8 mouse cellular contexts compared by ENCODE assay signal in the genomic region with DNA sequence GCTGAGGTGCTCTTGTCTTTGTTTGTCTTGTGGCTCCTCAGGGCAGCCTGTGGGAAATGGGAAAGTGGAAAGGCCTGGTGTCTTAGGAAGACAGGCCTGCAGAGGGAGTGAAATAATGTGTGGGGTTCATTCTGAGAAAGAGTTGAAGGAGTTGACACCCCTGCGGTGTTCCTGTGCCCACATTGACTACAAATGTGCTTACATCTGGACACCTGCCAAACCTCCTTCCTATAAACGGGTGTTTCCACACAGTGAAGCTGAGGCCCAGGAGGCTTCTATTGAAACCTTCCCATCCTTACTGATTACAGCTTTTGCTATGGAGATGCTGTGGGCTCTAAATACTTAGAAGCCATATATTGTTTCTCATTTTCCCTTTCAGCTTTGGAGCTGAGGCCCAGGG.
A peak's percentile ranks its signal among the peaks of the same experiment; 100 is the strongest.
DNase-seq lines count a peak whose midpoint lies in the region; ATAC-seq lines count a peak whose summit lies in the region.

No protein-coding gene starts in this region.

- H3K27ac ChIP-seq in hindbrain, embryonic 13.5 days = peak overlapping the region; percentile 66
- H3K27ac ChIP-seq in hindbrain, embryonic 10.5 days = no peak overlapping the region
- H3K27ac ChIP-seq in limb, embryonic 13.5 days = peak overlapping the region; percentile 58; the same call in 1 of the 2 replicates

- no peaks in the 10 kb centered on the region for H3K9me3 ChIP-seq in hindbrain, embryonic 13.5 days
- no peaks in the 10 kb centered on the region for H3K9me3 ChIP-seq in hindbrain, embryonic 10.5 days
- H3K9me3 ChIP-seq in limb, embryonic 13.5 days = no peaks in the 10 kb centered on the region

- H3K36me3 ChIP-seq in hindbrain, embryonic 13.5 days = no peaks in the 10 kb centered on the region
- H3K36me3 ChIP-seq in hindbrain, embryonic 10.5 days = no peaks in the 10 kb centered on the region
- H3K36me3 ChIP-seq in limb, embryonic 13.5 days = no peaks in the 10 kb centered on the region

- H3K4me2 ChIP-seq in hindbrain, embryonic 13.5 days = no peak overlapping the region
- 0 out of 2 replicates have a peak overlapping the region, but pooled peaks have one; percentile 5 for H3K4me2 ChIP-seq in limb, embryonic 13.5 days (replicated peaks)

- no peaks in the 10 kb centered on the region for H3K27me3 ChIP-seq in hindbrain, embryonic 13.5 days
- H3K27me3 ChIP-seq in hindbrain, embryonic 10.5 days (ENCODE audit: insufficient read depth, poor library complexity, severe bottlenecking) = no peaks in the 10 kb centered on the region
- H3K27me3 ChIP-seq in limb, embryonic 13.5 days = no peaks in the 10 kb centered on the region

- WGBS in hindbrain, embryonic 13.5 days = 38% methylated on average over 2 of the region's 2 CpGs
- 87% methylated on average over 2 of the region's 2 CpGs for WGBS in hindbrain, embryonic 10.5 days
- WGBS in limb, embryonic 13.5 days = 11% methylated on average over 2 of the region's 2 CpGs

- no peak overlapping the region for H3K4me3 ChIP-seq in hindbrain, embryonic 13.5 days
- H3K4me3 ChIP-seq in hindbrain, embryonic 10.5 days = no peak overlapping the region
- H3K4me3 ChIP-seq in limb, embryonic 13.5 days = no peak overlapping the region

- no peak overlapping the region for H3K9ac ChIP-seq in hindbrain, embryonic 13.5 days
- peak overlapping the region; percentile 43; the same call in 1 of the 2 replicates for H3K9ac ChIP-seq in limb, embryonic 13.5 days

- 0 out of 2 replicates have a peak, but pooled peaks have one; percentile 16 for ATAC-seq in hindbrain, embryonic 13.5 days (ENCODE audit: low FRiP score)
- peak; percentile 48 for ATAC-seq in activated CD4-positive, CD25-positive, alpha-beta regulatory T cell, adult 4 months
- 0 out of 2 replicates have a peak, but pooled peaks have one; percentile 30 for ATAC-seq in limb, embryonic 13.5 days (ENCODE audit: low FRiP score, low read depth)
- no peak for ATAC-seq in erythroid progenitor cell, adult 5-6 weeks (replicated peaks; ENCODE audit: low FRiP score, poor library complexity, severe bottlenecking)

- no peak for DNase-seq in hindbrain, embryonic 10.5 days (ENCODE audit: low spot score)
- peak; percentile 47 for DNase-seq in 3T3-L1 (ENCODE audit: low read depth, low spot score)
- no peak for DNase-seq in layer of hippocampus, adult 9-11 months
- no peak for DNase-seq in spleen, adult 18-20 months

- H3K4me1 ChIP-seq in hindbrain, embryonic 13.5 days (replicated peaks) = peaks cover 56% of the 10 kb centered on the region
- peaks cover 10% of the 10 kb centered on the region for H3K4me1 ChIP-seq in hindbrain, embryonic 10.5 days (replicated peaks)
- peaks cover 39% of the 10 kb centered on the region for H3K4me1 ChIP-seq in limb, embryonic 13.5 days
